Mouse (Mus musculus) c-Kit-positive CD71-positive TER-119-positive erythroid progenitor cells, embryonic 14.5 days (primary cell): Measurements from ENCODE around the gene Akr7a5.

Source experiments
- DNase-seq: peaks from one replicate; pipeline ENCODE4 v3.0.0-alpha.2; 2013; ENCODE audit warnings: low spot score

Akr7a5 gene

GRCm38 (mm10) chr4:139298671-139299366 is 11.7 kb upstream of the Akr7a5 start:
- no peak for DNase-seq

DNA sequence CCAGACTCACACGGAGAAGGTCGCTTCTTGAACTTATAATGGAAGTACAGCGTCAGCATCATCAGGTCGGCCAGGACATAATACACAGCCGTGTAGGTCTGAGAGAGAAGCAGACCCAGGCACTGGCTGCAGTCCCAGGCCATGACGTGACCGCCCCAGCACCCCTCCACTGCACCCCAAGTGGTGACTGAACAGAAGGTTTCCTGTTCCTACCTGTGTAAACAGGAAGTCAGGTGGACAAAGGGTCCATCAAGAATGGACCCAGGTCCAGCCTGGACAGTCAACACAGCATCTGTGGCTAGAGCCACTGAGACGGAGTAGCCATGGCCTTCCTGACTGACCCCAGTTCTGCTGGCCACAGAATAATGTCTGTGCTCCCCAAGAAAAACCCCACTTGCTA is 8.8 kb upstream of the Akr7a5 start:
- no peak for DNase-seq

DNA sequence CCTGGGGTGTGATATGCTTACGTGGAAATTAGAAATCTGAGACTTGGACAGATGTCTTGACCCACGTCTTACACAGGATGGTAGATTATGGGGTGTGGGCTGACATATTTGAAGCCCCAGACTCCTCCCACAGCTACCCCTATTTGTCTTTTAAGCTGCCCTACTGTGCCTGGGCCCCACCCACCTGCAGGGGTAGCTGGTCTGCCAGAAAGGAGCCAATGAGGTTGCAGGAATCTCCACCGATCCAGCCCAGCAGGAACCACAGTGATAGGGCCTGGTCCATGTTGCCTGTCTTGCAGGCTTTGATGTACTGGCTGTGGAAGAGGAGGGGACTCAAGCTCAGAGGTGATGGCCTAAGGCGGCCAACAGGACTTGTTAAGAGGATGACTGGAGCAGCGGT is 8.3 kb upstream of the Akr7a5 start:
- DNase-seq: no peak

- DNase-seq: no peak
These were observed 5.0 kb upstream of the Akr7a5 start for GRCm38 (mm10) chr4:139305521-139305920.

GRCm38 (mm10) chr4:139307916-139308315 is 2.6 kb upstream of the Akr7a5 start:
- DNase-seq: no peak

- no peak for DNase-seq
These were observed 893 bp upstream of the Akr7a5 start for GRCm38 (mm10) chr4:139309651-139310050.

DNA sequence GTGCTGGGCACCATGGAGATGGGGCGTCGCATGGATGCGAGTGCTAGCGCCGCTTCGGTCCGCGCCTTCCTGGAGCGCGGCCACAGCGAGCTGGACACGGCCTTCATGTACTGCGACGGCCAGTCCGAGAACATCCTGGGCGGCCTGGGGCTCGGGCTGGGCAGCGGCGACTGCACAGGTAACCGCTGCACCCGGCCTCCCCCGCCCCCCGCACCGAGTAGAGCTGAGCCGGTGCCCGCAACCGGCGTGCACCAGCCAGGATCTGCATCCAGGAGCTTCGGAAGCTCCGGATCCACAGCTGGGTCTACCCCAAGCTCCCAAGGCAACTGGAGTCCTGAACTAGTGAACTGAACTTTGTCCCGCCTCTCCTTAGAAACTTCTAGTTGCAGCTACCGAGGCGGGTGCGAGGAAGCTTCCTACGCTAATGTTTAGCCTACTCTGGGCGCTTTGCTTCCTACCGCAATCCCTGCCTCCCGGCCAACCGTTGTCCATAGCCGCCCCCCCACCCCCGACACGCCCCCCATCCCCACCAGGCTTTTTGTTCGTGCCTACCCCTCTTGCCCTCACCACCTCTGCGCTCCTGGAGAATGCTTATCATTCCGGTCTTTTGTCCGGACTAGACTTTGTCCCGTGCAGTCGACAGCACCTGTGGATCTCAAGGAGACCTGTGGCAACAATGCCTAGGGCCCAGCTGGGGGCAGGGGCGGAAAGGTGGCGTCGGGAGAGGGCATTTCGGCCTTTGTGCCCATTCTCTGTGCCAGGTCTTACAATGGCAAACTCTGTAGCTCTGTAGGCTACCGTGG is 556 bp downstream of the Akr7a5 start:
- DNase-seq: no peak

GRCm38 (mm10) chr4:139311707-139312106 is 1.2 kb downstream of the Akr7a5 start:
- DNase-seq: no peak

GRCm38 (mm10) chr4:139312632-139313031 is 2.1 kb downstream of the Akr7a5 start:
- peak; percentile 71 for DNase-seq

DNA sequence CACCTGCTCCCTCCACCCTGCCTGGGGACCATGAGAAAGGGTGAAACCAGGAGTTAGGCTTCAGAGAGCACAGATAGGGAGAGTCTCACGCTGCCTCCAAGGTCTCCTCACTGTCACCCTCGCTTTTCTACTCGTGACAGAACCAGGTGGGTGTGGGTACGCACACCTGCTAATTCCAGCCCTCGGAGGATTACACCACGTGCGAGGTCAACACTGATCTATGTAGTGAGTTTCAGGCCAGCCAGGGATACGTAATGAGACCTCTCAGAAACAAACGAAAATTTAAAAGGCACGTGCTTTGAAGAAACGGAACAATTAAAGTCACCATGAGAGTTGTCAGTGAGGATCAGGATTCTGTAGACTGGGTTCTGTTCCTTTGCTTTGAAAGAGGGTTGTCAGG is 7.9 kb downstream of the Akr7a5 start:
- no peak for DNase-seq

- no peak for DNase-seq
These were observed 9.2 kb downstream of the Akr7a5 start for GRCm38 (mm10) chr4:139319740-139320139.

DNA sequence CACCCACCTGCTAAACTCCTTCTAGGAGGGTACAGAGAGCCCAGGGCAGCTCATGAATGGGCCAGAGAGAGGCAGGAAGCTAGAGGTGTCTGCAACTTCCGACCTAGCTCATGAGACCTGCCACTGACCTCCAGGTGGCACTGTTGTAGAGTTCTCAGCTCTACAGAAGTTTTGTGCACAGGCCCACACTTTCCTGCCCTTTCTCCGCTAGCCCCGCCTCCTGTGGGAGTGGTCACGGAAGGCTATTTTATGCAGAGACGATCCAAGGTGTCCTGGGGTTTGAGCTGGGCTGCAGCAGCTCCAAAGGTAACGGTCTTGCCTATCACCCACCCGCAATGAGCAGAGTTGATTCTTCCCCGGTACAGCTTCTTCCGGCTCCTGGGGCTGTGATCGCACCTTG is 20.1 kb downstream of the Akr7a5 start:
- peak; percentile 97 for DNase-seq

GRCm38 (mm10) chr4:139334631-139335295 is 24.2 kb downstream of the Akr7a5 start:
- DNase-seq: no peak

DNA sequence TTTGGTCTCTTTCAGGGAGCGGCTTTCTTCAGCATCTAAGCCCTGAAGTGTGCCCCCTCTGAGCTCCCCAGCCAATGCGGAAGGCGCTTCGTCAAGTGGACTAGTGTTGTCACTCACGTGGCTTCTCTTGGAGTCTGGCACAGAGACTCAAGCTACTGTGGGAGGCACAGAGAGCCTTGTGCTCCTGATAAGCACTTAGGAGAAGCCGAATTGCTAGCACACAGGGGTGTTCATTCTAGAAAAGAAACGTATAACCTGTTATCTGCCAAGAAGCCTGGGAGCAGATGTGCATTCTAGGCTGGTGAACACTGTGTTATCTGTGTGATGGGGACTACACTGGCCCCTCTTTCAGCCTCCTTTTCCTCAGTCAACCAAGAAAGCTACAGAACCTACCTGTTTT is 25.0 kb downstream of the Akr7a5 start:
- peak; percentile 82 for DNase-seq

- peak; percentile 96 for DNase-seq
These were observed 26.4 kb downstream of the Akr7a5 start for GRCm38 (mm10) chr4:139336822-139337483.

DNA sequence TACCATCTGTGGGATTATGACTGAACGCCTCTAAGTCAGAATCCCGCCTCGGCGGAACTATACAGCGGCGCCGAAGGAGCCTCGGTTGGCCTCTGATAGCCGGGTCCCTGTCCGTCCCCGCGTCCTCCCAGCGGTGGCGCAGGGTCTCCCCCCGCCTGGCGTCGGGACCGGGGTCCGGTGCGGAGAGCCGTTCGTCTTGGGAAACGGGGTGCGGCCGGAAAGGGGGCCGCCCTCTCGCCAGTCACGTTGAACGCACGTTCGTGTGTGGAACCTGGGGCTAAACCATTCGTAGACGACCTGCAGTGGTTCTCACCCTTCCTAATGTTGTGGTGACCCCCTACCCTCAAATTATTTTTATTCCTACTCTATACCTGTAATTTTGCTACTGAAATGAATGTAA is 27.6 kb downstream of the Akr7a5 start:
- DNase-seq: no peak

- no peak for DNase-seq
These were observed 30.3 kb downstream of the Akr7a5 start for GRCm38 (mm10) chr4:139340835-139341234.

GRCm38 (mm10) chr4:139341556-139342233 is 31.2 kb downstream of the Akr7a5 start:
- no peak for DNase-seq

DNA sequence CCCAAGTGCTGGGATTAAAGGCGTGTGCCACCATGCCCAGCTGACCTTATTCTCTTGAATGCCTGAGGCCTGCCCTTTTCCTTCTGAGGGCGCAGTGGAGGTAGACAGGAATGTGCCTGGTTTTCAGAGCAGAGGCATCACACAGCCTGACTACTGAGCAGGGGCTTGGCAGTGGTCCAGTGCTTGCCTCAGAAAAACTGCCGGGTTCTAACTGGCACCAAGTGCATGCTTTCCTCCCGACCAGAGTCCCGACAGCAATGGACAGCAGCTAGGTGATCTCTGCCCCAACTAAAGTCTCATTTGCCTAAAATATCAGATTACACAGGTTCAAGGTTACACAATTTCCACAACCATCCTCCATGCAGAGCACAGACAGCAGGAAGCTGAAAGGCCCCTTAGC is 33.2 kb downstream of the Akr7a5 start:
- no peak for DNase-seq

GRCm38 (mm10) chr4:139345416-139346019 is 35.0 kb downstream of the Akr7a5 start:
- no peak for DNase-seq

GRCm38 (mm10) chr4:139351931-139352711 is 41.6 kb downstream of the Akr7a5 start, which contains the start of the genes Mrto4, Emc1 and Ubr4:
TSS of gene Mrto4 (minus strand) at chr4:139352576.
TSS of gene Emc1 (plus strand) at chr4:139352587.
TSS of gene Ubr4 (plus strand) at chr4:139352609.
- DNase-seq: peak; percentile 79
